Mouse (Mus musculus) cerebellum, adult 8-10 months (tissue): ENCODE results near the gene Reg3g.
"Not testable (repeated sequence)": the region's sequence is repeated elsewhere in the genome, so short reads cannot be mapped to it uniquely, and the experiment has no call there.

Experiments used
- DNase-seq: peaks from one replicate; pipeline ENCODE4 v3.0.0; 2022

The Reg3g gene

GRCm38 (mm10) chr6:78468772-78469171 is at the start of gene Reg3g:
TSS of gene Reg3g (minus strand) at chr6:78468872.
- no peak for DNase-seq

- peak; percentile 4 for DNase-seq
Measured at GRCm38 (mm10) chr6:78515777-78516446, 47.2 kb upstream of the Reg3g start.

- peak; percentile 27 for DNase-seq
Measured at GRCm38 (mm10) chr6:78512833-78513232, 44.2 kb upstream of the Reg3g start.

DNA sequence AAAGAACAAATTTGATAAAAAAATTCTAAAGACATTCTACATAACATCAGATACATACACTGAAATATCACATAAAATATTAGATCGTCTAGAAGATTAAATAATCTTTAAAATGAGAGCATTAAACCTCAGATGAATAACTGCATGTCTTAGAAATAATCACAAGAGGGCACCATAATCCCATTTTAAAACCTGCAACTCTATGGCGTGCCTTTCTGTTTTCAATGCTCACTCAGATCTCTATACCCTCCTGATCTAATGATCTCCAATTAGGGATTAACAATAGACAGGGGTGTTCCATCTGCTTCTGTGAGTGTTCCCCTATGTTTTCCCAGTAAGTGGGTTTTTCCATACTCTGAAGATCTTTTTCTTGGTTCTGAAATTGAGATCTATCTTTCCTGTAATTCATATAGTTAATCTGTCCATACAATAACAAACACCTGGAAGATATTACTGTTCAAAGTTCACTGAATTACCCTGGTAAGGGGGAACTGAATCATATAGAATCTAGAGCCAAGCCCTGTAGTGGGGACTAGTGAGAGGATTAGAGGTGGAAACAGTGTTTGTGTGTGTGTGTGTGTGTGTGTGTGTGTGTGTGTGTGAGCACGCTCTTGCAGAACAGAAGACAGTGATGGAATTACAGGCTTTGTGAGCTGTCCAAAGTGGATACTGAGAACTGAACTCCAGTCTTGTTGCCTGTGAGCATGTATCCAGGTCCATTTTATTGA is 41.7 kb upstream of the Reg3g start:
- no peak for DNase-seq

DNA sequence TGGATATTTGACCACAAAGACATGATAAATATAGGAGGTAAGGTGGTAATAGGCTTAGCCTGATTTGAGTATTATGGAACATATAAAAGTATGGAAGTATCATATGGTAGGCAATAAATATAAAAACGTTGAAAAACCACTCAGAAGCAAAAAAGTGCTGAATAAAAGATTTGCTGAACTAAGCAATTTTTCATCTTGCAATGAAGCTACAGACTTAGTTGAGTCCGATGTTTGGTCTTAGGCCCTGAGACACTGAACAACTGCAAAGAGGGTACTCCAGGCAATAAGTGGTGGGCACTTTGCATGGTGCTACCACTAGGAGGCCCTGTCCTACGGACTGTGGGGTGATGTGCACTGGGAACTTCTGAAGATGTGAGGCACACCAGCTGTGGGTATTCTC is 37.1 kb upstream of the Reg3g start:
- DNase-seq, result no peak

DNA sequence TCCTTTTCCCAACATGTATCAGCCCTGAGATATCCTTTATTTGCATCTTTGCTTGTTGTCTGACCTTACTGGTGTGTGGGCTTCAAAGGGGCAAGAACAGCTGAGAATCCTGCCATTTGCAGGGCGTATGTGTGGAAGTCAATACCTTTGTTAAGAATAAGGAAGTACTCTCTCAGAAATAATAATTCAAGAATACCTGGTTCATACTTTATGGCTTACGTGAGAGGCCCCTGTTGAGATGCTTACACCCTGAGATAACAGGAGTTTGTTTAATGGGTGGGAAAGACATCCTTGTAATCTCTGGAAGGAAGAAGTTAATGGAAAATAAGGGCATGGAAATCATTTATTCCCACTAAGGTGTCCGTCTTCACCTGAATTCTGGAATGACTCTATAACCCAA is 26.0 kb upstream of the Reg3g start:
- DNase-seq, result no peak

DNA sequence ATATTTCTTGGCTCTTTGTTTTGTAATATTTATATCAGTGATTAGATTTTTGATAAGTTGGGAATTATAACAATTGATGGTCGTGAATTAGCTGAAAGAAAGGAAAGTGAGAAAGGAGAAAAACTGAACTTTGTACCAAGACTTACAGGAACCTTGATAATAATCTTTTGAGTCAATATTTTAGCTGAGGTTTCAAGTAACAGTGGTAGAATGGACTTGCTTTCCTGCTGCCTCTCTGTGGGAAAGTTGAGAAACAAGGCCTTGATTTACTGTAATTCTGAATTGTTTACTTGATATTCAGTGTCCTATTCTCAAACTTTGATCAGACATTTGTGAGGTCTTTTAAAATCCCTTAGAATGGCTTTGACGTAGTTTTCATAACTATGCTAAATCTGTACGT is 615 bp upstream of the Reg3g start:
- no peak for DNase-seq

DNA sequence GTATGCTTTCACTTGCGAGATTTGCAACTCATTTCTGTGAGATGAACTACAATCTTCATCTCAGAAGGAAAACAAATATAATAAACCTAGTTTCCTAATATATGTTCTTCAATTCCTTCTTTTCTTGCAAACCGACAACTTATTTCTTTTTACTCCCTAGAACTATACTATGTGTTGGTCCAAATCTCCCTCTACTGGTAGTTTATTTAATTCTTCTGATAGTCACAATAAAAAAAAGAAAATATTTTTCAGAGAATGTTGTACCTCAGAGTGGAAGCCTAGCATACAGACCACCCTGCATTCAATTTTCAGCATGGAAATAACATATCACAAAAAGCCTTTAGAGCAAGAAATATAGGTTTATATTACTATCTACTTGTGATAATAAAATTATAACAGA is 5.4 kb downstream of the Reg3g start:
- no peak for DNase-seq

DNA sequence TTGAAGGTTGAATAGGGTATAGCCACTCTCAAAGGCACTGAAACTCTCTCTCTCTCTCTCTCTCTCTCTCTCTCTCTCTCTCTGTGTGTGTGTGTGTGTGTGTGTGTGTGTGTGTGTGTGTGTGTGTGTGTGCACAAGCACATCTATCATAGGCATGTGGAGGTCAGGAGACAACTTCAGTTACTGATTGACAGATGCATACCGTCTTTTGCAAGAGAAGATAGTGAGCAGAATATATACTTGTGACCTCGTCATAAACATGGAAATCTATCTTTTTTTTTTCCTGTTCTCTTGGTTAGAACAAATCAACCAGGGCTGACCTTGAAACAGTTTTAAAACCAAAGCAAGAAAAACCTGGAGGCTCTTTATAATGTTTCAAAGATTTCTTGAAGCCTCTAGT is 6.3 kb downstream of the Reg3g start:
- no peak for DNase-seq

DNA sequence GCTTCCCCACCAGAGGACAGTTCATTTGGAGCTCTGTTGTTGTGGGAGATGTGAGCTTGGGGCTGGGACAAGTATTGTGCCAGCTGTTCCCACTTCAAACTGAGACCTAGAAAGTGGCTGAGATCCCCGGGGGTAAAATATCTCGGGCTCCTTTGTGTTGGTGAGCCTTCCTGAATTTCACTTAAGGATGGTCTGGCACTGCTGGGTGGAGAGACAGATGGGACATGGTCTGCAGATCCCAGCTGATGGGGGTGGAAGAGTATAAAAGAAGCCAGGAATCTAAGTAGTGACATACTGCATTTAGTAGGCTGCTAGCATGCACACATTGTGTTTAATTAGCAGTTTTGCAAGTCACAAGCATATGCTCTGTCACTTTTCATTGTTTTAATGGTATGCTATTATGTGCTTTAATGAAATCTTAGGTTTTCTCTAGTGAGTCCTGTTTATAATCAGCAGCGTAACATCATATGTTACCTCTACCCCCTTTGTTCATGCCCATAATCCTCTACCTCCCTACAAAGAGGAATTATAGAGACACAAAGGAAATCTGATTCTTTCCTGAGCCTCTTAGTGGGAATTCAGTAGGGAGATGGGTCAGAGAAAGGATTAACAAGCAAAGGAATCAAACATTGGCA is 8.4 kb downstream of the Reg3g start:
- DNase-seq, result no peak

GRCm38 (mm10) chr6:78452804-78453203 is 15.9 kb downstream of the Reg3g start:
- DNase-seq, result no peak

DNA sequence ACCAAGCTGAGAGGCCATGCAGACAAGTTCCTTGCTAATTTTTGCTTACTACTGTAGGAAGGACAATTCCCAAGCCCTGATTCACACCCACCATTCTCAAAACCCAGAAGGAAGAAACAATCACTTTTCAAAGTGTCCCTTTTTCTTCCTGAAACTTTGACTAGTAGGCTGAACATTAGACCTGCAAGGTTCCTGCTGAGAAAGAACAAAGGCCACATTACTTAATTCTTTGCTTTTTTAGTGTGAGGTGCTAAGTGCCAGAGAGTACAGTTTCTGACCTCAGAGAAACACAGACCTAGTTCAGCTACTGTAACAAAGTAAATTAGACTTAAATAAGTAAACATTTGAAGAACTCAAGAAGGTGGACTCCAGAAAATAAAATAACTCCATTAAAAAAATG is 20.3 kb downstream of the Reg3g start:
- no peak for DNase-seq

DNA sequence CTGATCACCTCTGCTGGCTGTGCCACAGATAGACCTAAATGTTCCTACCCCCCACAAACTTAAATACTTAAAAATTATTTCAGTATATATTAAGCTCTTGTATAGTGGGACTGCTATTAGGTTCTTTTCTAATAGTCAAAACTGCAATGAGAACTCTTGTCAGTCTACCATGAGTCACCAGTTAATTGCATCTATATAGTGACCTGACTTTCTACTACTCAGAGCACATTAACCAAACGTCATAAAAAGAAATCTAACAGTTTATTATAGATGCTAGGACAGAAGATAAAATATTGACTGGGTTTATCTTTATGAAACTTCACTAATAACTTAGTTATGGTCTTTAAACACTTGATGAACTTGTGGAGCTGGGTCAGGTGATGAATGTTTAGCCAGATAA is 21.5 kb downstream of the Reg3g start:
- no peak for DNase-seq

GRCm38 (mm10) chr6:78425497-78425896 is 43.2 kb downstream of the Reg3g start:
- DNase-seq, result no peak

- not testable (repeated sequence) for DNase-seq
Measured at GRCm38 (mm10) chr6:78422411-78422810, 46.3 kb downstream of the Reg3g start, which contains the start of gene Reg1. TSS of gene Reg1 (plus strand) at chr6:78422711.
